Mouse (Mus musculus): ENCODE results near the gene Trp53i11. TPM values are rescaled to one million over a fixed set of nuclear protein-coding genes. Genes with fewer than 3 reads are reported as not detected.
A peak's percentile ranks its signal among the peaks of the same experiment; 100 is the strongest.

The Trp53i11 gene
- polyA plus RNA-seq (2015; fragmentation: Nextera tagmentation; extraction: Ambion mirVana): 55.6 and 67.3 TPM in 2 replicates

GRCm38 (mm10) chr2:93187323-93187996 is at the start of gene Trp53i11:
Trp53i11 (plus strand) TSS chr2:93187548.
- WGBS: 1% methylated on average over 66 of the region's 69 CpGs
- H3K4me1 ChIP-seq: peaks cover 52% of the 10 kb centered on the region
- H3K36me3 ChIP-seq: no peaks in the 10 kb centered on the region
- H3K27ac ChIP-seq (replicated peaks): peak within 1 kb of the TSS; percentile 86
- ATAC-seq (ENCODE audit: low FRiP score): peak; percentile 75
- peak within 1 kb of the TSS; percentile 97 for H3K4me2 ChIP-seq
- peak within 1 kb of the TSS; percentile 92 for H3K9ac ChIP-seq (replicated peaks)
- H3K27me3 ChIP-seq (replicated peaks): 0 out of 2 replicates have a peak, but pooled peaks cover 4% of the 10 kb centered on the region
- H3K4me3 ChIP-seq (replicated peaks): peak within 1 kb of the TSS; percentile 88
- no peaks in the 10 kb centered on the region for H3K9me3 ChIP-seq (replicated peaks)

DNA sequence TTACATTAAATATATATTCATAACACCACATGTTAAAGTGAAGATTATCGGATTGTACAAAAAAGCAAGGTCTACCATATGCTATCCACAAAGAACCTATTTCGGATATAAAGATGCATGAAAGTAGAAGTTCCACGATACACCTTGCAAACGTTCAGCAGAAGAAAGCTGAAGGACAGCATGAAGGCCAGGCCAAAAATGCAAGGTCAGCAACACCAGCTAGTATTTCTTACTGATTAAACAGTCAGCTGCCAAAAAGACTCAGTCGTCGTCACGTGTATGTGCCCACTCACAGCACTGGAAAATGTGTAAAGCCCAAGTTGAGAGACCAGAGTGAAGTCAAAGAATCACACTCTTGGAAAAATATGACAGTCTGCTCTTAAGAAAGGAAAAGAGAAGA is 47.9 kb upstream of the Trp53i11 start:
- no peak overlapping the region for H3K4me3 ChIP-seq (replicated peaks)
- WGBS: 95% methylated on average over 7 of the region's 7 CpGs

GRCm38 (mm10) chr2:93141329-93141728 is 46.0 kb upstream of the Trp53i11 start:
- WGBS: 69% methylated on average over 3 of the region's 3 CpGs
- peaks cover 20% of the 10 kb centered on the region for H3K4me1 ChIP-seq
- no peaks in the 10 kb centered on the region for H3K27me3 ChIP-seq (replicated peaks)
- H3K9me3 ChIP-seq (replicated peaks): no peaks in the 10 kb centered on the region
- ATAC-seq (ENCODE audit: low FRiP score): no peak
- H3K4me2 ChIP-seq: no peak overlapping the region
- no peak overlapping the region for H3K9ac ChIP-seq (replicated peaks)
- H3K27ac ChIP-seq (replicated peaks): no peak overlapping the region
- H3K36me3 ChIP-seq: no peaks in the 10 kb centered on the region
- no peak overlapping the region for H3K4me3 ChIP-seq (replicated peaks)

More for the DNA sequence above, 47.9 kb upstream of the Trp53i11 start:
- H3K4me2 ChIP-seq: no peak overlapping the region
- H3K4me1 ChIP-seq: peaks cover 20% of the 10 kb centered on the region
- no peaks in the 10 kb centered on the region for H3K36me3 ChIP-seq
- no peak for ATAC-seq (ENCODE audit: low FRiP score)
- no peaks in the 10 kb centered on the region for H3K27me3 ChIP-seq (replicated peaks)
- no peak overlapping the region for H3K27ac ChIP-seq (replicated peaks)
- no peak overlapping the region for H3K9ac ChIP-seq (replicated peaks)
- no peaks in the 10 kb centered on the region for H3K9me3 ChIP-seq (replicated peaks)

DNA sequence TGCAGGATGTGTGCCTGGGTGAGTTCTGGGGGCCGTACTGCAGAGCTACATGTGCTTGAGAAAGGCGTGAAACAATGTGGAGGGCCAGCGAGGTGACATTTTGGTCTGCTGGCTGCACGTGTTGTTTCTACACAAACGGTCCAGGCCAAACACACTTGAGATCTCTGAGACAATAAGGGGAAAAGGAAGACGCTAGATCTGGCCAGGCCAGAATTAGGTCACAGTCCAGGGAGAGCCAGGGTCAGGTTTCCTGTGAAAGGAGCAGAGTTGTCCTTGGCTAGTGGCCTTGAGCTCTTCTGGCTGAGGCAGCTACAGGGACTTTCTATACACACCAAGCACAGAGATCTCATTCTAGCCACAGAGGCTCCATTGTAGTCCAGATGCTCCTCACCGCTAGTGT is 44.7 kb upstream of the Trp53i11 start:
- Histone ChIP-seq H3K4me2 (no peak overlapping the region), H3K27ac (replicated peaks) (peak overlapping the region; percentile 45; the same call in 1 of the 2 replicates), H3K9me3 (replicated peaks) (no peaks in the 10 kb centered on the region), H3K36me3 (no peaks in the 10 kb centered on the region), H3K4me1 (peaks cover 20% of the 10 kb centered on the region), H3K4me3 (replicated peaks) (no peak overlapping the region), H3K27me3 (replicated peaks) (no peaks in the 10 kb centered on the region), H3K9ac (replicated peaks) (no peak overlapping the region)
- WGBS: 67% methylated on average over 7 of the region's 7 CpGs
- no peak for ATAC-seq (ENCODE audit: low FRiP score)

GRCm38 (mm10) chr2:93144126-93144525 is 43.2 kb upstream of the Trp53i11 start:
- Histone ChIP-seq H3K4me1 (peaks cover 20% of the 10 kb centered on the region), H3K9me3 (replicated peaks) (no peaks in the 10 kb centered on the region), H3K36me3 (no peaks in the 10 kb centered on the region), H3K4me3 (replicated peaks) (no peak overlapping the region), H3K9ac (replicated peaks) (no peak overlapping the region), H3K27ac (replicated peaks) (no peak overlapping the region), H3K27me3 (replicated peaks) (no peaks in the 10 kb centered on the region), H3K4me2 (no peak overlapping the region)
- 96% methylated on average over 3 of the region's 3 CpGs for WGBS
- ATAC-seq (ENCODE audit: low FRiP score): no peak

DNA sequence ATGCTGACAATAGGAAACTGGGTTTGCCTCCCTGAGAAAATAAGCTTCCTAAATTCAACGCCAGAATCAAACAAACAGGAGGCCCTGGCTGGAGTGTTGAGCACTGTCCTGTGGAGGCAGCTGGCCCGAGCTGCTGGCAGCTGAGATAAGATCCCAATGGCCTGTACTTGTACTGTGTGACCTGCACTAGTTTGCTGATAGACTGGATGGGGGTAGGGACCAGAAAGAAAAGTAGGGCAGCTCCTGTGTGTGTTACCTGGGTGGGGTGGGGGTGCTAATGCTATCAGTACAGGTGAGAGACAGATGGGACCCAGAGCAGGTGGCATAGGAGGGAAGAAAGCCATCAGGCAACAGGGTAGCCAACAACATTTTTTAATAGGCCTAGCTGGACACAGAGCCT is 37.3 kb upstream of the Trp53i11 start:
- no peaks in the 10 kb centered on the region for H3K27me3 ChIP-seq (replicated peaks)
- no peak overlapping the region for H3K27ac ChIP-seq (replicated peaks)
- H3K9ac ChIP-seq (replicated peaks): no peak overlapping the region
- no peak overlapping the region for H3K4me3 ChIP-seq (replicated peaks)
- WGBS: 58% methylated on average over 2 of the region's 2 CpGs
- no peaks in the 10 kb centered on the region for H3K9me3 ChIP-seq (replicated peaks)
- peaks cover 15% of the 10 kb centered on the region for H3K4me1 ChIP-seq
- no peak for ATAC-seq (ENCODE audit: low FRiP score)
- H3K36me3 ChIP-seq: no peaks in the 10 kb centered on the region
- no peak overlapping the region for H3K4me2 ChIP-seq

GRCm38 (mm10) chr2:93150673-93151450 is 36.5 kb upstream of the Trp53i11 start:
- Histone ChIP-seq H3K9ac (replicated peaks) (no peak overlapping the region), H3K4me3 (replicated peaks) (no peak overlapping the region), H3K4me2 (no peak overlapping the region), H3K4me1 (peaks cover 15% of the 10 kb centered on the region), H3K9me3 (replicated peaks) (no peaks in the 10 kb centered on the region), H3K27ac (replicated peaks) (no peak overlapping the region), H3K27me3 (replicated peaks) (no peaks in the 10 kb centered on the region), H3K36me3 (no peaks in the 10 kb centered on the region)
- WGBS: 66% methylated on average over 9 of the region's 9 CpGs
- ATAC-seq (ENCODE audit: low FRiP score): no peak

DNA sequence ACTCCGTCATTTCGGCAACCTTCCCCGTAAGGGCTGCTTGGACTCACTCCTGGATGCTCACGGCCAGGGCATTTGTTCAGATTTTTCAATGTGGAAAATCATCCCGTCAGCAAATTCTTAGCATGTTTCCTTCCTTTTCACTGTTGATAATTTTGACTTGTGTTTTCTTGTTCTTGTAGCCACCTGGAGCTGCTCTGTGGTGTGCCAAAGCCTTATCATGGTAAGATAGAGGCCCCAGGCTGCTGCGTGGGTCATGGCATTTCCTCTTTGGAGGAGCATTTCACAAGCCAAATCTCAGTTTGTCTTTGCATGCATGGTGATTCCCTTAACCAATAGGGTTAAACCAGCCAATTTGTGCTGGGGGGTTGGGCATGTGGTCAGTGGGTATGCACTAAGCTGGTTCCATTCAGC is 35.2 kb upstream of the Trp53i11 start:
- 81% methylated on average over 6 of the region's 6 CpGs for WGBS
- H3K9ac ChIP-seq (replicated peaks): no peak overlapping the region
- H3K4me2 ChIP-seq: no peak overlapping the region
- no peak overlapping the region for H3K27ac ChIP-seq (replicated peaks)
- ATAC-seq (ENCODE audit: low FRiP score): no peak
- H3K4me3 ChIP-seq (replicated peaks): no peak overlapping the region
- H3K9me3 ChIP-seq (replicated peaks): no peaks in the 10 kb centered on the region
- H3K36me3 ChIP-seq: no peaks in the 10 kb centered on the region
- H3K27me3 ChIP-seq (replicated peaks): no peaks in the 10 kb centered on the region
- H3K4me1 ChIP-seq: peaks cover 15% of the 10 kb centered on the region

DNA sequence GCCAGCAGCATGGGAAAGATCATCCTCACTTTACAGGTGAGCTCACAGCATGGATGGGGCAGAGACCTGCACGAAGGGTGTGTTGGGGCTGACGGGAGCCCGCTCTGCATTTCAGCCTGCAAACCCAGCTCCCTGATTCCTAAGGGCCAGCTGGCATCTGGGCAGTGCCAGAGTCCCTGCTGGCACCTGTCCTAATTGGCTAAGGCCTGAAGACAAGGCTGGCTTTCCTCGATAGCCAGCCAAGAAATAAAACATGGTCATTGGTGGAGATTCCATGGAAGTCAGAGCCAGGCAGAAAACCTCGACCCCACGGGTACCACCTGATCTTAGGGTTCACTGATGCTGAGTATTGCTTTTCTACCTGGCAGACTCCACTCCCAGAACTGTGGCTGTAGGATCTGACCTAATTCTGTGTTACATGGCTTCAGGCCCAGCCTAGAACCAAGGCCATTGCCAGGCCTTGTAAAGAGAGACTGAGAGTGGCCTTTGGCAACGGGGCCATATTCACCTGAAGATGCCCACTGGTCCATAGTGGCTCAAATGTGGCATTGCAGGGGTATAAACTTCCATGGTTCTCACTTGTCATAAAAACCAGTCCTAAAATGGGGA is 34.4 kb upstream of the Trp53i11 start:
- no peak overlapping the region for H3K27ac ChIP-seq (replicated peaks)
- WGBS: 67% methylated on average over 7 of the region's 7 CpGs
- ATAC-seq (ENCODE audit: low FRiP score): no peak

GRCm38 (mm10) chr2:93153833-93154232 is 33.5 kb upstream of the Trp53i11 start:
- no peak for ATAC-seq (ENCODE audit: low FRiP score)
- no peak overlapping the region for H3K4me2 ChIP-seq
- WGBS: 92% methylated on average over 1 of the region's 1 CpGs
- H3K36me3 ChIP-seq: no peaks in the 10 kb centered on the region
- H3K27me3 ChIP-seq (replicated peaks): no peaks in the 10 kb centered on the region
- no peak overlapping the region for H3K4me3 ChIP-seq (replicated peaks)
- no peak overlapping the region for H3K27ac ChIP-seq (replicated peaks)
- peaks cover 15% of the 10 kb centered on the region for H3K4me1 ChIP-seq
- H3K9me3 ChIP-seq (replicated peaks): no peaks in the 10 kb centered on the region
- H3K9ac ChIP-seq (replicated peaks): no peak overlapping the region

More for the DNA sequence above, 34.4 kb upstream of the Trp53i11 start:
- H3K9ac ChIP-seq (replicated peaks): no peak overlapping the region
- H3K4me1 ChIP-seq: peaks cover 15% of the 10 kb centered on the region
- no peaks in the 10 kb centered on the region for H3K9me3 ChIP-seq (replicated peaks)
- H3K4me2 ChIP-seq: no peak overlapping the region
- no peaks in the 10 kb centered on the region for H3K36me3 ChIP-seq
- no peak overlapping the region for H3K4me3 ChIP-seq (replicated peaks)
- H3K27me3 ChIP-seq (replicated peaks): no peaks in the 10 kb centered on the region

DNA sequence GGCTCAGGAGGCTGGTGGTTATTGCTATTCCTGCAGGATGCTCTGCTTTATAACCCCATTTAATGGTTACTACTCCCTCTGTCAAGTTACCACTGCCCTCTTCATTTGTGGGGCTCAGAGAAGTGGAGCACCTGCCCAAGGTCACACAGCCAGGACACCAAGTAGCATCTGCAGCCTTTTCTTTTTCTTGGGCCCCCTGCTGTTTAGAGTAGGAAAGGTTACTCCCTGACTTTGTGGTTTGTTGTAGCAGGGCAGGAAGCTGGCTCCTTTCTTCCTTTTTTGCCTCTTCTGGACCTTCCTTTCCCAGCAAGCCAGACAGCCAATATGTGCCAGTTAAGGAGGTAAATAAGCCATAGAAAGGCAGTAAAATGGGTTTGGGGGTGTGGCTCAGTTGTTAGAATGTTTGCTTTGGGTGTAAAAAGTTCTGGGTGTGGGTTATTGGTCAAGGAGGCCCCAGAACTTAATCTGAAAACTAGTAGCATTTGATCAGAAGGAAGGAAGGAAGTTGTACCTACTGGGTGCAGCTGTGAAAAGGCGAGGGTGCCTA is 32.8 kb upstream of the Trp53i11 start:
- peaks cover 15% of the 10 kb centered on the region for H3K4me1 ChIP-seq
- WGBS: 79% methylated on average over 1 of the region's 1 CpGs
- no peak overlapping the region for H3K9ac ChIP-seq (replicated peaks)
- H3K9me3 ChIP-seq (replicated peaks): no peaks in the 10 kb centered on the region
- H3K27ac ChIP-seq (replicated peaks): no peak overlapping the region
- H3K4me2 ChIP-seq: no peak overlapping the region
- no peak overlapping the region for H3K4me3 ChIP-seq (replicated peaks)
- H3K27me3 ChIP-seq (replicated peaks): no peaks in the 10 kb centered on the region
- no peak for ATAC-seq (ENCODE audit: low FRiP score)
- no peaks in the 10 kb centered on the region for H3K36me3 ChIP-seq

Measured in neural tube, embryonic 15.5 days (tissue).